Mouse (Mus musculus): Measurements from ENCODE around the gene Sgsm3. TPM values are rescaled to one million over a fixed set of nuclear protein-coding genes. Genes with fewer than 3 reads are reported as not detected.
A peak's percentile ranks its signal among the peaks of the same experiment; 100 is the strongest.

Sgsm3 gene
- polyA plus RNA-seq, 2 experiments, result 7.5 to 8.5 TPM

DNA sequence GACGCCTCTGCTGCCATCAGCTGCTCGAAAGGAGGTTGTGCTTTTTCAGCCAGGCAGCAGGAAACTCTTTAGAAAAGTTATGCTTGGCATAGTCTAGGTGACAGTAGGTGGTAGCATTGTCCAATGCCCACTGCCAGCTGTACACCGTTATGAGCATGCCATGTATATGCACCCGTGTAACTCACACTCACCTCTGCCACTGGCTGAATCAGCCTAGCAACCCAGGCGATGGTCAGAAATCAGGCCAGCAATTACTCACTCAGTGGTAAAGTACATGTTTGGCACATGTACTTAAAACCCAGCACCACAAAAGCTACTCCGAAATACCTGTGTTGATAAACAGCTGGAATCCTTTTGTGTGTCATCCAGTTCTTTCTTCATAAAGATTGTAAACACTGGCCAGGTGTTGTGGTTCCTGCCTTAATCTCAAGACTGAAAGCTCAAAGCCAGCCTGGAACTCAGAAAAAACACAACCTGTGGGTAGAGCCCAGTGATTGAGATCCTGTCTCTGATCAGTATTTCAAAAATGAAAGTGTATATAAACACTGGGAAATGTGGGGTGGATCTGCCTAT is 36.0 kb upstream of the Sgsm3 start:
- Histone ChIP-seq H3K4me2 (ENCODE audit: low read depth) (no peak overlapping the region), H3K27me3 (ENCODE audit: control insufficient read depth, insufficient read depth, low read length) (no peaks in the 10 kb centered on the region), H3K4me3 (ENCODE audit: insufficient read depth in 1 of 2, low read depth in 2 of 2, low read length in 2 of 2) (no peak overlapping the region), H3K36me3 (replicated peaks; ENCODE audit: control insufficient read depth, insufficient read depth, low read depth) (0 out of 2 replicates have a peak, but pooled peaks cover 2% of the 10 kb centered on the region), H3K4me1 (replicated peaks; ENCODE audit: control insufficient read depth in 2 of 2, insufficient read depth in 2 of 2, low read length in 1 of 2) (peaks cover 0 to 3% of the 10 kb centered on the region in 2 experiments; a peak in 2 of 4 replicates), H3K9ac (replicated peaks) (no peak overlapping the region), H3K9me3 (ENCODE audit: control insufficient read depth, low read length) (no peaks in the 10 kb centered on the region), H3K27ac (no peak overlapping the region)
- DNase-seq (ENCODE audit: low read depth in 3 of 3, low spot score in 3 of 3) (no peak), ATAC-seq (ENCODE audit: insufficient read depth) (no peak)
- TF ChIP-seq CTCF (IDR thresholded peaks at IDR 0.05; ENCODE audit: low read depth) (no peak), EP300 (IDR thresholded peaks at IDR 0.05; ENCODE audit: low read depth) (no peak)
- 84% methylated on average over 6 of the region's 6 CpGs for WGBS (ENCODE audit: insufficient replicate concordance)

DNA sequence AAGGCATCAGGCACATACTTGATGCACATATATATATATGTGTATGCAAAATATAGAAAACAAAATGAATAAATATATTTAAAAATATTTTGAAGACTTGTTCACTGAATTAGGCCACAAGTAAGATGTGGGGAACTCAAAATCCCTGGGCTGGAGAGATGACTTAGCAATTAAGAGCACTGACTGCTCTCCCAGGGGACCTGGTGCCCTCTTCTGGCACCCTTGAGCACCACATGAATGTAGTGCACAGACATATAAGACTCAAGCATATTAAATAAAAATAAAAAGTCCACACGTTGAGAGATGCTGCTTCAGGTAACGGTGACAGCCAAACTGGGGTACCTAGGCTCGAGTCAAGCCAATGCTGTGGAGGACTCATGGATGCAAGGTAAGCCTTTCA is 31.7 kb upstream of the Sgsm3 start:
- H3K27ac ChIP-seq, result no peak overlapping the region
- H3K27me3 ChIP-seq (ENCODE audit: control insufficient read depth, insufficient read depth, low read length), result no peaks in the 10 kb centered on the region
- peak; percentile 38 to 49 (median 42) for DNase-seq (ENCODE audit: low read depth in 3 of 3, low spot score in 3 of 3)
- no peaks in the 10 kb centered on the region for H3K36me3 ChIP-seq (replicated peaks; ENCODE audit: control insufficient read depth, insufficient read depth, low read depth)
- H3K4me1 ChIP-seq (replicated peaks; ENCODE audit: control insufficient read depth in 2 of 2, insufficient read depth in 2 of 2, low read length in 1 of 2), result peaks cover 0 to 9% of the 10 kb centered on the region in 2 experiments; a peak in 2 of 4 replicates
- no peak overlapping the region for H3K4me2 ChIP-seq (ENCODE audit: low read depth)
- H3K9me3 ChIP-seq (ENCODE audit: control insufficient read depth, low read length), result no peaks in the 10 kb centered on the region
- TF ChIP-seq EP300 (IDR thresholded peaks at IDR 0.05; ENCODE audit: low read depth) (no peak), CTCF (IDR thresholded peaks at IDR 0.05; ENCODE audit: low read depth) (peak; percentile 78)
- no peak overlapping the region for H3K4me3 ChIP-seq (ENCODE audit: insufficient read depth in 1 of 2, low read depth in 2 of 2, low read length in 2 of 2)
- WGBS (ENCODE audit: insufficient replicate concordance), result 27% methylated on average over 3 of the region's 3 CpGs
- ATAC-seq (ENCODE audit: insufficient read depth), result no peak
- no peak overlapping the region for H3K9ac ChIP-seq (replicated peaks)

DNA sequence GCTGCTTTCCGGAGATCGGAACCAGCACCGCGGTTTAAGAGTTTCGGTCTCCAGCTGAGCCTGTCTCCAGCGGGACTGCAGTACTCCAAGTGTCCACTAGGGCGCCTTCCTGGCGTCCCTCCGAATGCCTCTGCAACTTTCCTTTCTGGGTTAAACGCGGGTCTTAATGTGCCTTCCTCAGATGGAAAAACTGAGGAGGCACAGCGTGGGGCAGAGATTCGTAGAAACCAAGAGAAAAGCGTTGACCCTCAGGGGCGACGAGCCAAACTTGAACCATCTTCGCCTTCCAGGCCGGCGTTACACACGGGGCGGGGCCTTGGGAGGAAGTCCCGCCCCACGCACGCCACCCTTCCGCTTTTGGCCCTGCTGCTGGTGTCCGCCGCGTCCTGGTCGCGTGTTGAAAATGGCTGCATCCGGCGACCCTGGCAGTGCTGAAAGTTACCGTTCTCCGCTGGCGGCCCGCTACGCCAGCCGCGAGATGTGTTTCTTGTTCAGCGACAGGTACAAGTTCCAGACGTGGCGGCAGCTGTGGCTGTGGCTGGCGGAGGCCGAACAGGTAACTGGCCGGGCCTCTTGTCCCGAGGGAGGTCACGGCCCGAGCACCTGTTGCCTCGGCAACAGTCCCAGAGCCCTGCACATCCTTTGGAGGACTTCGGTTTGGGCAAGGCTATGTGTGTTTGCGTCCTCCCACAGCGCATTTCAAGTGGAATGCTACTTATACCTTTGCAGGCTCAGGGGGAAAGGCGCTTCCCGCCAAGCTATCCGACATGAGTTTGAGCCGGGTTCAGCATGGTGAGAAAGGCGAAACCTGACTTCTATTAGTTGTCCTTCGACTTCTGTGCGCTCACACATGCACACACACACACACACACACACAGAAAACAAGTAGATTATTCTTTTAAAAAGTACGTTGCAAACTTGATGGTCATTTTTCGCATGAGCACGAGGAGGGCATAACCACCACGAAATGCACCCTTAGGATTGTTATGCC is 29.1 kb upstream of the Sgsm3 start, which contains the start of gene Adsl:
Gene Adsl (plus strand): TSS at position 346 of the 991 bp plus-strand sequence.
- H3K4me3 ChIP-seq (ENCODE audit: insufficient read depth in 1 of 2, low read depth in 2 of 2, low read length in 2 of 2), result peak within 1 kb of the TSS; percentile 90 to 94
- WGBS (ENCODE audit: insufficient replicate concordance), result under 1% methylated on average over 63 of the region's 63 CpGs
- peak; percentile 98 for TF ChIP-seq CTCF (IDR thresholded peaks at IDR 0.05; ENCODE audit: low read depth)
- TF ChIP-seq EP300 (IDR thresholded peaks at IDR 0.05; ENCODE audit: low read depth), result no peak

DNA sequence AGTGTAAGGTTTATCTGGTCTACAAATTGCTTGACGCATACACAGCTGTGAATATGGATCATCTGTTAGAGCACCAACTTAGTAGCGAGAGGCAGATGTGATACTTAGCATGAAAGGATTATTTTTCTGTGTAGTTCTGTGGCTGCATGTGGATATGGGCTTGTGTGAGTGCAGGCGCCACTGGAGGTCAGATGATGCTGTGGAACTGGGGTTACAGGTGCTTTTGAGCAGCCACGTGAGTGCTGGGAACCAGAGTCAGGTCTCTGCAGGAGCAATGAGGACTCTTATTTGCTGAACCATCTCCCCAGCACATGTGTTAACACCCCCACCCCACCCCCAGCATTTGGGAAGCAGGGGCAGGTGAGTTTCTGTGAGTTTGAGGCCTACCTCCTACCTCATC is 28.1 kb upstream of the Sgsm3 start:
- Histone ChIP-seq H3K27me3 (ENCODE audit: control insufficient read depth, insufficient read depth, low read length) (no peaks in the 10 kb centered on the region), H3K9ac (replicated peaks) (peak overlapping the region; percentile 85), H3K4me1 (replicated peaks; ENCODE audit: control insufficient read depth in 2 of 2, insufficient read depth in 2 of 2, low read length in 1 of 2) (peaks cover 0 to 9% of the 10 kb centered on the region in 2 experiments; a peak in 2 of 4 replicates), H3K27ac (no peak overlapping the region), H3K9me3 (ENCODE audit: control insufficient read depth, low read length) (no peaks in the 10 kb centered on the region), H3K4me2 (ENCODE audit: low read depth) (peak overlapping the region; percentile 89), H3K4me3 (ENCODE audit: insufficient read depth in 1 of 2, low read depth in 2 of 2, low read length in 2 of 2) (peak overlapping the region; percentile 90 to 94), H3K36me3 (replicated peaks; ENCODE audit: control insufficient read depth, insufficient read depth, low read depth) (peaks cover 22% of the 10 kb centered on the region)
- WGBS (ENCODE audit: insufficient replicate concordance), result 28% methylated on average over 4 of the region's 4 CpGs
- no peak for ATAC-seq (ENCODE audit: insufficient read depth)
- no peak for TF ChIP-seq CTCF (IDR thresholded peaks at IDR 0.05; ENCODE audit: low read depth)
- TF ChIP-seq EP300 (IDR thresholded peaks at IDR 0.05; ENCODE audit: low read depth), result no peak
- DNase-seq (ENCODE audit: low read depth in 3 of 3, low spot score in 3 of 3), result no peak

More for the DNA sequence above, 29.1 kb upstream of the Sgsm3 start, which contains the start of gene Adsl:
- ATAC-seq (ENCODE audit: insufficient read depth) (peak; percentile 91), DNase-seq (ENCODE audit: low read depth in 3 of 3, low spot score in 3 of 3) (peak; percentile 78 to 81 (median 80))
- Histone ChIP-seq H3K9ac (replicated peaks) (peak within 1 kb of the TSS; percentile 85), H3K36me3 (replicated peaks; ENCODE audit: control insufficient read depth, insufficient read depth, low read depth) (peaks cover 12% of the 10 kb centered on the region), H3K27me3 (ENCODE audit: control insufficient read depth, insufficient read depth, low read length) (no peaks in the 10 kb centered on the region), H3K27ac (peak within 1 kb of the TSS; percentile 23), H3K4me1 (replicated peaks; ENCODE audit: control insufficient read depth in 2 of 2, insufficient read depth in 2 of 2, low read length in 1 of 2) (peaks cover 0 to 9% of the 10 kb centered on the region in 2 experiments; a peak in 2 of 4 replicates), H3K9me3 (ENCODE audit: control insufficient read depth, low read length) (no peaks in the 10 kb centered on the region), H3K4me2 (ENCODE audit: low read depth) (peak within 1 kb of the TSS; percentile 89)

Measured in liver, embryonic 14.5 days (tissue).